Mouse (Mus musculus) frontal cortex, adult 2 months (tissue): ENCODE measurements around the gene Fam240a. TPM values are rescaled to one million over a fixed set of nuclear protein-coding genes. Genes with fewer than 3 reads are reported as not detected.

Experiments
- DNase-seq, 2 experiments: peaks; one replicate each; pipeline ENCODE4 v3.0.0; 2022; ENCODE audit warnings: low spot score in 1 of 2; ENCODE audit errors: extremely low spot score in 1 of 2
- polyA plus RNA-seq: library from polyadenylated mRNA; depleted of rRNA; stranded (reverse); fragments of >200 nt; gene quantifications from 2 replicates; pipeline ENCODE4 v1.2.3, GENCODE M21; 2012; rRNA removed

Gene Fam240a
- polyA plus RNA-seq, 1 experiment: not detected

- DNase-seq: peak in 1 of 2 experiments; percentile 90
These were observed 45.6 kb downstream of the Fam240a start for GRCm38 (mm10) chr9:110871030-110871429.

Other genes with a start within 250 kb of the Fam240a start
- 0.32 and 0.46 TPM in 2 replicates for gene Myl3, start 175.0 kb downstream of the Fam240a start, polyA plus RNA-seq
- 6.9 and 9.1 TPM in 2 replicates for gene Pth1r, start 169.7 kb downstream of the Fam240a start, polyA plus RNA-seq
- 0.06 TPM in 1 of 2 replicates, not detected in the other for gene Prss42, start 118.7 kb downstream of the Fam240a start, polyA plus RNA-seq
- gene Prss44, start 102.9 kb downstream of the Fam240a start, polyA plus RNA-seq: not detected in 2 replicates
- gene Prss43, start 90.2 kb downstream of the Fam240a start, polyA plus RNA-seq: 0.06 and 0.15 TPM in 2 replicates
- gene Prss45, start 82.3 kb downstream of the Fam240a start, polyA plus RNA-seq: 0.42 and 0.54 TPM in 2 replicates
- not detected in 2 replicates for gene Prss46, start 72.4 kb downstream of the Fam240a start, polyA plus RNA-seq
- 0.65 and 0.86 TPM in 2 replicates for gene Prss50, start 58.9 kb downstream of the Fam240a start, polyA plus RNA-seq
- gene Als2cl, start 37.0 kb downstream of the Fam240a start, polyA plus RNA-seq: 7.9 and 8.3 TPM in 2 replicates
- gene Tmie, start 36.7 kb downstream of the Fam240a start, polyA plus RNA-seq: 2.2 and 2.5 TPM in 2 replicates
- gene Tdgf1, start 29.3 kb upstream of the Fam240a start, polyA plus RNA-seq: 0.94 and 1.3 TPM in 2 replicates
- gene Lrrc2, start 34.7 kb upstream of the Fam240a start, polyA plus RNA-seq: 0.97 and 1.0 TPM in 2 replicates
- gene Rtp3, start 73.7 kb upstream of the Fam240a start, polyA plus RNA-seq: 0.50 and 0.71 TPM in 2 replicates
- gene Ltf, start 102.4 kb upstream of the Fam240a start, polyA plus RNA-seq: 0.06 and 0.71 TPM in 2 replicates
- 1.5 and 1.6 TPM in 2 replicates for gene Ccrl2, start 140.7 kb upstream of the Fam240a start, polyA plus RNA-seq
- gene Lrrfip2, start 200.7 kb upstream of the Fam240a start, polyA plus RNA-seq: 45.6 and 52.0 TPM in 2 replicates